Mouse (Mus musculus) macrophage (primary cell): ENCODE data around the gene Ube2ql1. TPM values are rescaled to one million over a fixed set of nuclear protein-coding genes. Genes with fewer than 3 reads are reported as not detected.

Source experiments
- H3K27ac ChIP-seq: fragments of 350-480 bp; formaldehyde crosslinking; 2 replicates; pipeline ENCODE4 v1.9.0; 2021
- H3K36me3 ChIP-seq: fragments of 350-480 bp; formaldehyde crosslinking; 2 replicates; pipeline ENCODE4 v1.9.0; 2021; ENCODE audit errors: inconsistent target
- H3K4me3 ChIP-seq: fragments of 350-480 bp; formaldehyde crosslinking; 2 replicates; pipeline ENCODE4 v1.9.0; 2021; ENCODE audit errors: inconsistent target
- H3K79me2 ChIP-seq: fragments of 350-480 bp; formaldehyde crosslinking; 2 replicates; pipeline ENCODE4 v1.9.0; 2021; ENCODE audit errors: inconsistent target
- WGBS: methylation state at CpG from one replicate; pipeline ENCODE4 v1.1.7; 2026; ENCODE audit warnings: inconsistent platforms; ENCODE audit not compliant: missing documents; 5-methylcytosine and 5-hydroxymethylcytosine counted together
- polyA plus RNA-seq: library from polyadenylated mRNA; stranded (reverse); fragments of 250-400 nt; gene quantifications from 3 replicates; pipeline ENCODE4 v1.2.4, GENCODE M21; 2018; ENCODE audit warnings: inconsistent platforms

Gene Ube2ql1
- polyA plus RNA-seq, 1 experiment from 2014 or later, result not detected

DNA sequence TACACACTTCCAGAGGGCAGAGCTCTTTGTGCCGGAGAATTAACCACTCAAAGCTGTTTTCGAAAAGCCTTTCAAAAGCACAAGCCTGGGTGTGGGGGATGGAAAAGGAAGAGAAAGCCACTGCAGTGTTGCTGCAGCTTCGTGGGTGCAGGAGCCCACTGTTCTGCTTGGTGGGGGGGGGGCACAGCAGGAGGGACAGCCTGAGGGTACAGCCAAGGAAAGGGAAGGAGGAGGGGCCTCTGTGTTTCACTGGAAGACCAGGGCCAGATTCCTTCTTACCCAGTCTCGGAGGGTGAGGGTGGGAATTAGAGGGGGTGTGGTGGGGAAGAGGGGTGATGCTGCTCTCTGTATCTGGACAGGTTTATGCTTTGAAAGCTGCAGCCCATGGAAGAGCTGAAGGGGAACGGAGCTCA, 54.3 kb downstream of the Ube2ql1 start:
- 61% methylated on average over 5 of the region's 5 CpGs for WGBS
- no peak overlapping the region for H3K4me3 ChIP-seq
- H3K79me2 ChIP-seq, result no peaks in the 10 kb centered on the region
- no peaks in the 10 kb centered on the region for H3K36me3 ChIP-seq
- H3K27ac ChIP-seq, result no peak overlapping the region

DNA sequence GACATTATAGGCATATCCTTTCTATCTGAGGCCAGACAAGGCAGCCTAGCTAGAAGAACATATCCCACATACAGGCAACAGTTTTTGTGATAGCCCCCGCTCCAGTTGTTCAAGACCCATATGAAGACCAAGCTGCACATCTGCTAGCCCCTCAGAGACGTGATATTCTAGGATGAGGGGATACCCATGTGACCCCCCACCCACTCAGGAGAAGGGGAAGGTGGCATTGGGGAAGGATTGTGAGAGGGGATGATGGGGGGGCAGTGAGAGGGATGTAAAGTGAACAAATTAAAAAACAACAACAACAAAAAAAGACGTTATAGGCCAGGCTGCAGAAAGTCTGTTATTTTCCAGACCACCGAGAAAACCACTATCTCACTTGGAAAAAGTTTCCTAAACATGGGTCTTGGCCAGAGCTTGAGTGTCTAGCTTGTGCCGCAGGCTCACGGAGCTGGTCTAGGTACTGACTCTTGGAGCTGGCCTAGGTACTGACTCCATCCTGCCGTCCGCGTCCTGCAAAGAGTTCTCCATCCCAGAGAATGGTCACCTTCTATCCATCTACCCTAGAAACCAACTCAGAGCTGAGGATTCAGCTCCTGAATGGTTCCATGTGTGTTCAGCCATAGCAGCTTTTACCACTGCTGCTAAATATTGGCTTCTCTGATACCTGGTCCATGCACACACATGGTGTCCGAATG, 65.6 kb downstream of the Ube2ql1 start:
- 63% methylated on average over 10 of the region's 10 CpGs for WGBS
- H3K27ac ChIP-seq, result no peak overlapping the region
- no peaks in the 10 kb centered on the region for H3K36me3 ChIP-seq
- H3K4me3 ChIP-seq, result no peak overlapping the region
- no peaks in the 10 kb centered on the region for H3K79me2 ChIP-seq

DNA sequence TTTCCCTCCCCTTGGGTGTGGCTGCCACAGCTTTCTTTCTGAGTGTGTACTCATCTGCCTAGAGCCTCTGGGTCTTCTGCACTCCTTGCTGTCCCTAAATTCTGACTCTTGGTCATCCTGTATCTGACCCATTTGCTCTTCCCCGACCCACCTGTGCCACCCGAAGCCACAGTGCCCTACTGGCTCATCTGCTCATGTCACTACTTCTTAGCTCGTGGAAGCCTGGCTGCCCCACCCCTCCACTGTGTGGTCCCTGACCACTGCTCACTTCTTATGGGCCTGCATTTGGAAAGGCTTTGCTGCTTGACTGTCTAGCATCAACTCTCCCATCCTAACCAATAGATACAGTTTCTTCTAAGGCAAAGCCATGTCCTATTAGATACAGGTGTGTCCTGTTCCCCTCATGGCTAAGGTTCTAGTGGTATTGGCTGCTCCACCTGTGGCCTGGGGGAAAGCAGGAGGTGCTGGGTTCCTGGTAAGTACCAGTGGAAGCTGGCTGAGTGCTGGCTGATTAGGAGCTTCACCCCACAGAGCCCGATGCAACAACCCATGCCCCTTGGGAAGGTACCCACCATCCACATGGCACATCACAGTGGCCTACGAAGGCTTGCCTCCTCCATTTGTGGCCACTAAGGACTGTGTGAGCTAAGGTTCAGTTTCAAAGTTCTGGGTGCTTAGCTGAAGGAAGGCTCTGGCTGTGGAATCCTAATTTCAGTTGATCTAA, 66.3 kb downstream of the Ube2ql1 start:
- Histone ChIP-seq H3K27ac (no peak overlapping the region), H3K36me3 (no peaks in the 10 kb centered on the region), H3K79me2 (no peaks in the 10 kb centered on the region), H3K4me3 (no peak overlapping the region)
- 84% methylated on average over 5 of the region's 5 CpGs for WGBS

DNA sequence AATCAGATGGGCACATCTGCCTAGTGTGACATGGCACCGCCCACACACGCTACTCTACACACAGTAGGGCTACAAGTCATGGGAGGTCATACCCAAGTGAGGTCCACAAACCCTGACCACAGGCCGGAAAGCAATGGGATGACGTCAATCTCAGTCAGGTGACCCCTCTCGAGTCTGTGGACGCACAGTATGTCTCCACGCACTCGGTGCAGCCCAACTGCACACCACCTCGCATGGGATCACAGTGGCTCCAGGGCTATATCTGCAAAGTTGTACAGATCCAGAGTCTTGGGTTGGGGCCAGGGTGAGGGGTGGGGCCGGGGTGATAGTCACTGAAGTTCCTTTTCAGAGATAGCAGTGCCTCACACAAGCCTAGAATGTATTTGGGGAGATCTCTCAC, 67.1 kb downstream of the Ube2ql1 start:
- WGBS, result 92% methylated on average over 10 of the region's 10 CpGs
- Histone ChIP-seq H3K4me3 (no peak overlapping the region), H3K79me2 (no peaks in the 10 kb centered on the region), H3K36me3 (no peaks in the 10 kb centered on the region), H3K27ac (no peak overlapping the region)

DNA sequence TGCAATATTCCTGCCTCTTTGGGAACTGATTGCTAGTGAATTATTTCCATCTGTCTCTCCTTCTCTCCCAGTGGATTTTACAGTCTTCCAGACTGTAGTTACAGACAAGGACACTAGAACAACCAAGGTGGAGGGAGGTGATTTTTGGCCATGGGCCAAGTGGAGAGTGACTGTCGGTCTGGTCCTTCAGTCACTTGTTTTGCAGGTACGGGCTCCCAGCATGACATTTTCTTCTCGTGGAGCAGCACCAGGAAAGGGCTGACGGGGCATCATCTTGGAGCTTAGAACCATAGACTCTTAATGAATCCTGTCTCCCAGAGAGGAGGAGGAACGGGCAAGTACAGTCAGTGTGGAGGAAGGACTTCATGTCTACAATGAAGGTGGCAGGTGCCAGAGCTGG, 67.6 kb downstream of the Ube2ql1 start:
- WGBS, result 84% methylated on average over 5 of the region's 5 CpGs

DNA sequence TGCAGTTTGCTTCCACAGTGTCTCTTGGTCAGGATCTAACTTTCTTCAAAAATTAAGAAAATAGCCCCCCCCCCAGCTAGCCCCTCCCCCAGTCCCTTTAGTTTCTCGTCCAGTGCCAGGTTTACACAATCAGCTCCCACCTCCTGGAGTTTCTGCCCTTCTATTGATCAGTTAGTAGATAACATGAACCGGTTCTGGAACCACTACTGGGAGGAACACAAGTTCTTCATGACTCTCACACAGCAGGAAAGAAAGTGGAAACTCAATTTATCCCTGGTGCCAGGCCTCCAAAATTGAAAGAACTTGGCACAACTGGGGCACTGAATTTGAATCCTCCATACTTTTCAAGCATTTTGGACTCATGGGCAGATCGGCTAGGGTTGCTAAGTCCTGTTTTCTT, 85.2 kb downstream of the Ube2ql1 start:
- Histone ChIP-seq H3K4me3 (no peak overlapping the region), H3K36me3 (no peaks in the 10 kb centered on the region), H3K79me2 (no peaks in the 10 kb centered on the region), H3K27ac (no peak overlapping the region)
- WGBS, result 49% methylated on average over 3 of the region's 3 CpGs

More for the DNA sequence above, 67.6 kb downstream of the Ube2ql1 start:
- Histone ChIP-seq H3K79me2 (no peaks in the 10 kb centered on the region), H3K36me3 (no peaks in the 10 kb centered on the region), H3K27ac (no peak overlapping the region), H3K4me3 (no peak overlapping the region)

Other genes with a start within 250 kb of the Ube2ql1 start
- 30.3 to 91.4 TPM (median 44.0 TPM) in 3 replicates for gene Nsun2, start 206.1 kb downstream of the Ube2ql1 start, polyA plus RNA-seq
- 9.7 to 18.8 TPM (median 13.5 TPM) in 3 replicates for gene Tent4a, start 205.3 kb downstream of the Ube2ql1 start, polyA plus RNA-seq
- 0.75 to 0.93 TPM (median 0.90 TPM) in 3 replicates for gene Srd5a1, start 128.4 kb downstream of the Ube2ql1 start, polyA plus RNA-seq
- 49.1 to 58.0 TPM (median 55.1 TPM) in 3 replicates for gene Med10, start 62.5 kb upstream of the Ube2ql1 start, polyA plus RNA-seq